Mouse (Mus musculus): ENCODE data around the gene Flt1. TPM values are rescaled to one million over a fixed set of nuclear protein-coding genes. Genes with fewer than 3 reads are reported as not detected.

Flt1 gene
- total RNA-seq, 2 experiments from 2014 or later, result 15.1 to 17.6 TPM

GRCm38 (mm10) chr5:147724945-147725830 is 623 bp downstream of the Flt1 start:
- peak; percentile 60 for DNase-seq
- intact Hi-C loops (cut with DNase I), result loop anchor here (10.0 kb wide), 1 partner anchor 120 kb away; no protein-coding TSS in a partner anchor

- intact Hi-C loops (cut with DNase I), result loop anchor here (10.0 kb wide), 1 partner anchor 120 kb away; no protein-coding TSS in a partner anchor
- no peak for DNase-seq
These were observed 1.4 kb downstream of the Flt1 start for GRCm38 (mm10) chr5:147724391-147724790.

- DNase-seq, result no peak
- intact Hi-C loops (cut with DNase I), result loop anchor here (10.0 kb wide), 1 partner anchor 121 kb away; no protein-coding TSS in a partner anchor
These were observed 2.0 kb downstream of the Flt1 start for GRCm38 (mm10) chr5:147723811-147724210.

- DNase-seq, result no peak
- intact Hi-C loops (cut with DNase I), result loop anchor here (10.0 kb wide), 1 partner anchor 123 kb away; no protein-coding TSS in a partner anchor
These were observed 4.4 kb downstream of the Flt1 start for GRCm38 (mm10) chr5:147721438-147721837.

GRCm38 (mm10) chr5:147718335-147718734 is 7.5 kb downstream of the Flt1 start:
- intact Hi-C loops (cut with DNase I), result no loop called here
- DNase-seq, result no peak

- no peak for DNase-seq
These were observed 9.1 kb downstream of the Flt1 start for GRCm38 (mm10) chr5:147716697-147717217.

GRCm38 (mm10) chr5:147716276-147716675 is 9.5 kb downstream of the Flt1 start:
- DNase-seq, result peak; percentile 23
- intact Hi-C loops (cut with DNase I), result no loop called here

More at GRCm38 (mm10) chr5:147716697-147717217, 9.1 kb downstream of the Flt1 start:
- intact Hi-C loops (cut with DNase I), result no loop called here

- no peak for DNase-seq
- intact Hi-C loops (cut with DNase I), result no loop called here
These were observed 10.4 kb downstream of the Flt1 start for GRCm38 (mm10) chr5:147715391-147715790.

GRCm38 (mm10) chr5:147708500-147708899 is 17.3 kb downstream of the Flt1 start:
- intact Hi-C loops (cut with DNase I), result no loop called here
- DNase-seq, result no peak

- intact Hi-C loops (cut with DNase I), result no loop called here
- no peak for DNase-seq
These were observed 18.3 kb downstream of the Flt1 start for GRCm38 (mm10) chr5:147707479-147707878.

- no peak for DNase-seq
- intact Hi-C loops (cut with DNase I), result no loop called here
These were observed 20.9 kb downstream of the Flt1 start for GRCm38 (mm10) chr5:147704890-147705289.

GRCm38 (mm10) chr5:147702423-147702822 is 23.4 kb downstream of the Flt1 start:
- no peak for DNase-seq
- intact Hi-C loops (cut with DNase I), result no loop called here

- intact Hi-C loops (cut with DNase I), result no loop called here
- DNase-seq, result no peak
These were observed 24.8 kb downstream of the Flt1 start for GRCm38 (mm10) chr5:147701024-147701423.

- no peak for DNase-seq
- intact Hi-C loops (cut with DNase I), result no loop called here
These were observed 27.8 kb downstream of the Flt1 start for GRCm38 (mm10) chr5:147698044-147698443.

GRCm38 (mm10) chr5:147697165-147697564 is 28.6 kb downstream of the Flt1 start:
- intact Hi-C loops (cut with DNase I), result no loop called here
- DNase-seq, result no peak

GRCm38 (mm10) chr5:147692622-147693021 is 33.2 kb downstream of the Flt1 start:
- intact Hi-C loops (cut with DNase I), result no loop called here
- DNase-seq, result no peak

- DNase-seq, result no peak
- intact Hi-C loops (cut with DNase I), result no loop called here
These were observed 42.0 kb downstream of the Flt1 start for GRCm38 (mm10) chr5:147683707-147684323.

- intact Hi-C loops (cut with DNase I), result no loop called here
- no peak for DNase-seq
These were observed 44.6 kb downstream of the Flt1 start for GRCm38 (mm10) chr5:147681224-147681623.

GRCm38 (mm10) chr5:147680711-147681110 is 45.1 kb downstream of the Flt1 start:
- peak; percentile 22 for DNase-seq
- intact Hi-C loops (cut with DNase I), result no loop called here

GRCm38 (mm10) chr5:147679316-147679715 is 46.5 kb downstream of the Flt1 start:
- intact Hi-C loops (cut with DNase I), result no loop called here

GRCm38 (mm10) chr5:147675791-147676190 is 50.0 kb downstream of the Flt1 start:
- intact Hi-C loops (cut with DNase I), result no loop called here
- DNase-seq, result no peak

More at GRCm38 (mm10) chr5:147679316-147679715, 46.5 kb downstream of the Flt1 start:
- DNase-seq, result peak; percentile 24
